Mouse (Mus musculus) CH12.LX (cell line): Measurements from ENCODE around the gene Erf. TPM values are rescaled to one million over a fixed set of nuclear protein-coding genes. Genes with fewer than 3 reads are reported as not detected.

ENCODE experiments used
- DNase-seq: peaks from one replicate; pipeline ENCODE4 v3.0.0-alpha.2; 2013; ENCODE audit errors: extremely low read depth
- H3K27ac ChIP-seq: 2 replicates; pipeline ENCODE4 v1.5.1; 2012; ENCODE audit warnings: low read depth, mild to moderate bottlenecking, control low read depth, moderate library complexity; ENCODE audit not compliant: insufficient read depth
- H3K27me3 ChIP-seq: replicated peaks from 2 replicates; pipeline ENCODE3; 2012; ENCODE audit warnings: inconsistent platforms
- H3K36me3 ChIP-seq, 2 experiments: replicated peaks in 1 of 2; 2 replicates each; pipeline versions ENCODE3 to v1.6.1; 2012; ENCODE audit warnings: inconsistent platforms in 1 of 2, low read length in 1 of 2, mild to moderate bottlenecking in 1 of 2, mixed read lengths in 1 of 2, moderate library complexity in 1 of 2; ENCODE audit not compliant: control insufficient read depth in 1 of 2, insufficient read depth in 1 of 2
- H3K4me1 ChIP-seq, 2 experiments: 2 replicates each; pipeline ENCODE4 v1.6.1; 2012; ENCODE audit warnings: inconsistent platforms in 1 of 2, moderate library complexity in 1 of 2; ENCODE audit not compliant: insufficient read depth in 2 of 2, control insufficient read depth in 1 of 2
- H3K4me2 ChIP-seq: 2 replicates; pipeline ENCODE4 v1.6.1; 2012; ENCODE audit warnings: low read depth, mild to moderate bottlenecking, control low read depth; ENCODE audit not compliant: poor library complexity, insufficient read depth, severe bottlenecking
- H3K4me3 ChIP-seq, 3 experiments: fragments of 150-350 bp in 1 of 3; sonication (generic) in 1 of 3; replicated peaks in 1 of 3; 2 replicates each; pipeline versions ENCODE3 to v1.5.1; 2011 to 2012; ENCODE audit warnings: low read depth in 2 of 3, low read length in 2 of 3, mild to moderate bottlenecking in 2 of 3, moderate library complexity in 2 of 3, control low read depth in 1 of 3, improper control_type of control experiment in 1 of 3, inconsistent platforms in 1 of 3, mixed read lengths in 1 of 3; ENCODE audit not compliant: poor library complexity in 1 of 3
- H3K79me2 ChIP-seq: replicated peaks from 2 replicates; pipeline ENCODE4 v1.6.1; 2012; ENCODE audit warnings: mild to moderate bottlenecking, moderate library complexity; ENCODE audit not compliant: control insufficient read depth, poor library complexity, insufficient read depth, severe bottlenecking; ENCODE audit errors: extremely low read depth
- H3K9ac ChIP-seq: 2 replicates; pipeline ENCODE4 v1.6.1; 2012; ENCODE audit warnings: low read depth, mild to moderate bottlenecking, control low read depth, moderate library complexity; ENCODE audit not compliant: insufficient read depth
- H3K9me3 ChIP-seq: replicated peaks from 2 replicates; pipeline ENCODE3; 2012; ENCODE audit warnings: low read length, inconsistent platforms, mixed read lengths
- CHD1 ChIP-seq: IDR thresholded peaks from 2 replicates; pipeline ENCODE4 v1.6.1; 2012; ENCODE audit warnings: low read depth, low read length, improper control_type of control experiment, inconsistent platforms
- ETS1 ChIP-seq: conservative IDR thresholded peaks from 2 replicates; pipeline ENCODE4 v1.6.1; 2012; ENCODE audit warnings: low read depth, mild to moderate bottlenecking, inconsistent platforms, low read length, improper control_type of control experiment, moderate library complexity
- HCFC1 ChIP-seq: IDR thresholded peaks from 2 replicates; pipeline ENCODE4 v1.6.1; 2012; ENCODE audit warnings: low read depth, mild to moderate bottlenecking, inconsistent platforms, low read length, improper control_type of control experiment
- JUN ChIP-seq: IDR thresholded peaks from 2 replicates; pipeline ENCODE4 v1.6.1; 2011; ENCODE audit warnings: low read depth, mild to moderate bottlenecking, low read length, improper control_type of control experiment, moderate library complexity; ENCODE audit not compliant: insufficient read depth
- JUND ChIP-seq: conservative IDR thresholded peaks from 2 replicates; pipeline ENCODE4 v1.6.1; 2011; ENCODE audit warnings: low read depth, low read length, improper control_type of control experiment
- MAFK ChIP-seq: IDR thresholded peaks from 2 replicates; pipeline ENCODE4 v1.6.1; 2011; ENCODE audit warnings: low read length, improper control_type of control experiment; ENCODE audit not compliant: insufficient replicate concordance
- MAX ChIP-seq: IDR thresholded peaks from 2 replicates; pipeline ENCODE4 v1.6.1; 2011; ENCODE audit warnings: low read length, improper control_type of control experiment
- NELFE ChIP-seq: IDR thresholded peaks from 2 replicates; pipeline ENCODE4 v1.6.1; 2011; ENCODE audit warnings: low read depth, low read length, improper control_type of control experiment
- NRF1 ChIP-seq: IDR thresholded peaks from 2 replicates; pipeline ENCODE4 v1.6.1; 2014; ENCODE audit warnings: low read depth, mild to moderate bottlenecking, inconsistent platforms, low read length, improper control_type of control experiment, moderate library complexity
- RAD21 ChIP-seq: IDR thresholded peaks from 2 replicates; pipeline ENCODE4 v1.6.1; 2011; ENCODE audit warnings: low read depth, mild to moderate bottlenecking, low read length, improper control_type of control experiment, moderate library complexity
- RCOR1 ChIP-seq: conservative IDR thresholded peaks from 2 replicates; pipeline ENCODE4 v1.6.1; 2012; ENCODE audit warnings: low read depth, mild to moderate bottlenecking, inconsistent platforms, low read length, improper control_type of control experiment
- SIN3A ChIP-seq: IDR thresholded peaks from 2 replicates; pipeline ENCODE4 v1.6.1; 2012; ENCODE audit warnings: low read length, improper control_type of control experiment, inconsistent platforms
- TBP ChIP-seq: conservative IDR thresholded peaks from 2 replicates; pipeline ENCODE4 v1.6.1; 2011; ENCODE audit warnings: low read depth, low read length, improper control_type of control experiment
- ZC3H11A ChIP-seq: IDR thresholded peaks from 2 replicates; pipeline ENCODE4 v1.6.1; 2012; ENCODE audit warnings: low read depth, mild to moderate bottlenecking, inconsistent platforms, low read length, improper control_type of control experiment
- ZKSCAN1 ChIP-seq: IDR thresholded peaks from 2 replicates; pipeline ENCODE4 v1.6.1; 2012; ENCODE audit warnings: low read depth, inconsistent platforms, low read length, improper control_type of control experiment, borderline replicate concordance
- ZNF384 ChIP-seq: IDR thresholded peaks from 2 replicates; pipeline ENCODE4 v1.6.1; 2012; ENCODE audit warnings: low read depth, low read length, improper control_type of control experiment, inconsistent platforms
- dilution Hi-C: fragments of 300-500 bp; cut with MboI; formaldehyde crosslinking; loops from 2 replicates; pipeline ENCODE4 v1.14.3; 2020; ENCODE audit warnings: low sequenced_read_pairs; ENCODE audit not compliant: extremely low pct_unique_long_range_greater_than_20kb, extremely low pct_ligation_motif_present
- in situ Hi-C: fragments of 300-500 bp; cut with MboI; formaldehyde crosslinking; loops from 3 replicates; pipeline ENCODE4 v1.14.3; 2019; ENCODE audit warnings: low sequenced_read_pairs, low pct_ligation_motif_present, low pct_unique_long_range_greater_than_20kb, mixed read lengths
- polyA plus RNA-seq: library from polyadenylated mRNA; unstranded; fragments of >175 nt; gene quantifications from 2 replicates; pipeline ENCODE4 v1.2.1, GENCODE M21; 2012; ENCODE audit warnings: low read depth; ENCODE audit not compliant: insufficient read length
- total RNA-seq, 2 experiments: library from RNA; depleted of rRNA; stranded (reverse); fragments of 300-350 nt in 1 of 2; fragments of >200 nt in 1 of 2; gene quantifications; 2 replicates each; pipeline ENCODE4 v1.2.3; 2012 to 2014

The Erf gene
- total and polyA plus RNA-seq, 3 experiments: 6.1 to 15.4 (median 13.2) TPM

DNA sequence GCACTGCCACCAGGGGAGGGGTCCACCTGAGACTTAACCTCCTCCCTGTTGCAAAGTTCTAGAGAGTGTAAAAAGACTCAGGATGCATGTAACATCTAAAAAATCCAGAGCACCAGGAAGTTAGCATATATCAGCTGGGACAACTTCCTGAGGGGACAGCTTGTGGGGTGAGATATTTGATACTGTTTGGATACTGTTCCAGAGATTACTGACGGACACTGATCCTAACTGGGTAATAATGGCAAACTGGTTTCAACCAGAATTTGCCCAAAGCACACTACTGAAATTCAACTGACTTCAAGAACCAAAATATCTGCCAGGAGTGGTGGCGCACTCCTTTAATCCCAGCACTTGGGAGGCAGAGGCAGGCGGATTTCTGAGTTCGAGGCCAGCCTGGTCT, 43.9 kb upstream of the Erf start:
- H3K4me3 ChIP-seq: no peak overlapping the region

DNA sequence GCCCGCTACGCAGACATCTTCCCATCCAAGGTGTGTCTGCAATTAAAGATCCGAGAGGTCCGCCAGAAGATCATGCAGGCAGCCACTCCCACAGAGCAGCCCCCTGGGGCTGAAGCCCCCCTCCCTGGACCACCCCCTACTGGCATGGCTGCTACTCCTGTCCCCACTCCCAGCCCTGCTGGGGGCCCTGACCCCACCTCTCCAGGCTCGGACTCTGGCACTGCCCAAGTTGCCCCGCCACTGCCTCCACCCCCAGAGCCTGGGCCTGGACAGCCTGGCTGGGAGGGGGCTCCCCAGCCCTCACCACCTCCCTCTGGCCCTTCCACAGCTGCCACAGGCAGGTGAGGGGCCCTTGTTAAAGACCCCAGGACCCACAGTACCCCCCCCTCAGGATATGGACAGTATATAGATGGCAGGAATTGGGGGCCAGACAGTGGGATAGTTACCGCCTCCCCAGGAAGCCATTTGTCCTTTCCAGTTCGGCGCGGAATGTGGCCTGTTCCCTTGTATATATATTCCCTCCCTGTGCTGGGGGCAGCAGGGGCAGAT, 42.7 kb upstream of the Erf start:
- Histone ChIP-seq H3K9ac (no peak overlapping the region), H3K4me2 (no peak overlapping the region), H3K4me3 (no peak overlapping the region), H3K27ac (no peak overlapping the region), H3K9me3 (peaks cover 11% of the 10 kb centered on the region), H3K4me1 (peaks cover 14 to 46% of the 10 kb centered on the region in 2 experiments), H3K36me3 (peaks cover 61 to 63% of the 10 kb centered on the region in 2 experiments), H3K79me2 (no peaks in the 10 kb centered on the region), H3K27me3 (no peaks in the 10 kb centered on the region)
- in situ Hi-C loops (no loop called here), dilution Hi-C loops (no loop called here)
- TF ChIP-seq ZNF384 (no peak), ZKSCAN1 (no peak), ETS1 (no peak), CHD1 (no peak), HCFC1 (no peak)
- no peak for DNase-seq

More for the DNA sequence above, 43.9 kb upstream of the Erf start:
- H3K9ac ChIP-seq: no peak overlapping the region
- H3K9me3 ChIP-seq: peaks cover 4% of the 10 kb centered on the region
- H3K27ac ChIP-seq: no peak overlapping the region
- H3K79me2 ChIP-seq: no peaks in the 10 kb centered on the region
- peaks cover 17 to 54% of the 10 kb centered on the region in 2 experiments for H3K4me1 ChIP-seq
- no peak for DNase-seq
- H3K27me3 ChIP-seq: no peaks in the 10 kb centered on the region
- TF ChIP-seq TBP (no peak), MAFK (no peak), NRF1 (no peak), JUND (no peak)
- TF ChIP-seq, all 38 proteins: peak for 0
- dilution Hi-C loops (no loop called here), in situ Hi-C loops (no loop called here)
- H3K4me2 ChIP-seq: no peak overlapping the region
- H3K36me3 ChIP-seq: peaks cover 49 to 51% of the 10 kb centered on the region in 2 experiments

DNA sequence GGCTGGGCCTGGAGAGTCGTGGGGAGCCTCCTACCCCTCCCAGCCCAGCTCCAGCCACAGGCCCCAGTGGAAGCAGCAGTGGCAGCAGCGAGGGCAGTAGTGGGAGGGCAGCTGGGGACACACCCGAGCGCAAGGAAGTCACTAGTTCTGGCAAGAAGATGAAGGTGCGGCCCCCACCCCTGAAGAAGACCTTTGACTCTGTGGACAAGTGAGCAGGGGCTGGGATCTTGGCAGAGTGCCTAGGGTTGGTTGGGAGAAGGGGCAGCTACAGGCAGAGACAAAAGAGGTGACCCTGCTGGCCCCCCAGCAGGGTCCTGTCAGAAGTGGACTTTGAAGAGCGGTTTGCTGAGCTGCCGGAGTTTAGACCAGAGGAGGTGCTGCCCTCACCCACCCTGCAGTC, 41.5 kb upstream of the Erf start:
- in situ Hi-C loops (no loop called here), dilution Hi-C loops (no loop called here)
- Histone ChIP-seq H3K27ac (no peak overlapping the region), H3K79me2 (no peaks in the 10 kb centered on the region), H3K9ac (no peak overlapping the region), H3K4me3 (no peak overlapping the region), H3K4me2 (no peak overlapping the region), H3K36me3 (peaks cover 73 to 75% of the 10 kb centered on the region in 2 experiments), H3K9me3 (peaks cover 11% of the 10 kb centered on the region), H3K4me1 (peaks cover 14 to 35% of the 10 kb centered on the region in 2 experiments), H3K27me3 (no peaks in the 10 kb centered on the region)
- no peak for TF ChIP-seq JUN
- TF ChIP-seq ZC3H11A: no peak
- TF ChIP-seq MAX: no peak
- no peak for TF ChIP-seq SIN3A
- TF ChIP-seq RCOR1: no peak
- TF ChIP-seq ETS1: no peak
- TF ChIP-seq TBP: no peak
- TF ChIP-seq RAD21: no peak
- no peak for TF ChIP-seq NELFE
- DNase-seq: no peak
